Mouse (Mus musculus) cerebellum, adult (tissue): ENCODE measurements around the gene Antxr2.

Source experiments
- ATAC-seq: cut with Nextera tagmentation; 2 replicates; pipeline ENCODE4 v1.9.2; 2017; ENCODE audit warnings: mild to moderate bottlenecking, moderate library complexity, mixed read lengths; ENCODE audit not compliant: insufficient number of reproducible peaks, low FRiP score, low TSS enrichment

The Antxr2 gene

GRCm38 (mm10) chr5:97935140-97936129 lies 95.4 kb downstream of the Antxr2 start:
- ATAC-seq, result no peak; the same call in 1 of the 2 replicates

- no peak for ATAC-seq
Measured at GRCm38 (mm10) chr5:97917654-97918053, 113.2 kb downstream of the Antxr2 start.

DNA sequence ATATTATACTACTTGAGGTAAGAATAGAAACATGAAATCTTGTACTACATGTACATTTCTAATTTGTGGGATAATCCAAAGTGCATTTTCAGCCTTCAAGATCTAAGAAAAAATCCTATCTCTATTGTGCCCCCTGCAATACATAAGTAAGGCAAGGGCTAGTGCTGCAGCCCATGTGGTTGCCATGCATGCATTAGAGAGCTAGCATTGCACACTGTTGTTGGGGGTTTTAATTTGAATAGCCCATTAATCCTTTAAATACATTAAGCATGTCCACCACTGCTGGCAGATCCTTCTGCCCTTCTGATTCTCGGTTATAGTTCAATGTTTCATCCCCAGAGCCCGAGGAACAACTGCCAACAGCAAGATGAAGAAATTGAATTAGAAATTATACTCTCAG lies 116.0 kb downstream of the Antxr2 start:
- ATAC-seq, result no peak

GRCm38 (mm10) chr5:97913901-97914300 lies 116.9 kb downstream of the Antxr2 start:
- ATAC-seq, result no peak

GRCm38 (mm10) chr5:97907482-97907881 lies 123.4 kb downstream of the Antxr2 start:
- ATAC-seq, result no peak

GRCm38 (mm10) chr5:97906537-97907266 lies 124.1 kb downstream of the Antxr2 start:
- no peak for ATAC-seq

GRCm38 (mm10) chr5:97905856-97906255 lies 125.0 kb downstream of the Antxr2 start:
- no peak for ATAC-seq

- ATAC-seq, result no peak
Measured at GRCm38 (mm10) chr5:97901096-97901495, 129.7 kb downstream of the Antxr2 start.

DNA sequence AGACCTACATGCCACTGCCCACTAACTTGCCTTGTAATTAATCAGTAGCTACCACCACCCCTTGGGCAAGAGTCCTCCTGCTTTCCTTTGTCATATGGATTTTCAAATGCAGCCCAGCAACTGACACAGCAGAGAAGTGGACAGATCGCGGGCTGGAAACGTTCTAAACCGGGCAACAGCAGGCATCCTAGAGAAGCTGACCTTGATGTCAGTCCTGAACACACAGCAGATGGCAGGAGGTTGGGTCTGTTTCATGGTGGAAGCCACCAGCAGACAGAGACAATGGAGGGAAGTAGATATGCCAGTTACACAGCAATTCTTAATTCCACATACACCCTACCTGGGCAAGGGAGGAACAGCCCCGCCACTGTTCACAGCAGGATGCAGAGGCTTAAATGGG lies 131.5 kb downstream of the Antxr2 start:
- ATAC-seq, result no peak

DNA sequence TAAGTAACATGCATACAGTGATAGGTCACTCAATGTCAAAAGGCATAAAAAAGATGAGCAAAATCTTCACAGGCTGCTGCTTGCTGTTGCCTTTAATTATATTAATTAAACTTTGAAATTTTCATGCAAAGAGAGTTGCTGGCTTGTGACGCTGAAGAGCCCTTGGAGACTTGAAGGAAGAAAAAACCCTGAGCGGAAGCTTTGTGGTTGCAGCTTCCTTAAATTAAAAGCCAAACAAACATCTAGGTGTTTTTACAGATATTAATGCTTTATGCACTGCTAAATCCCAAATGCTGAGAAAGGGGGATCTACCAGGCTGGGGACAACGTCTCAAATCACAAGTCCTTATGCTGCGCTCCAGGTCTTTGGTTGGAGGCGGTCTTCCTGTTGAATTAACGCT lies 145.4 kb downstream of the Antxr2 start:
- no peak for ATAC-seq

- ATAC-seq, result no peak
Measured at GRCm38 (mm10) chr5:97884110-97884509, 146.7 kb downstream of the Antxr2 start.

- no peak for ATAC-seq
Measured at GRCm38 (mm10) chr5:97881421-97881820, 149.4 kb downstream of the Antxr2 start.

DNA sequence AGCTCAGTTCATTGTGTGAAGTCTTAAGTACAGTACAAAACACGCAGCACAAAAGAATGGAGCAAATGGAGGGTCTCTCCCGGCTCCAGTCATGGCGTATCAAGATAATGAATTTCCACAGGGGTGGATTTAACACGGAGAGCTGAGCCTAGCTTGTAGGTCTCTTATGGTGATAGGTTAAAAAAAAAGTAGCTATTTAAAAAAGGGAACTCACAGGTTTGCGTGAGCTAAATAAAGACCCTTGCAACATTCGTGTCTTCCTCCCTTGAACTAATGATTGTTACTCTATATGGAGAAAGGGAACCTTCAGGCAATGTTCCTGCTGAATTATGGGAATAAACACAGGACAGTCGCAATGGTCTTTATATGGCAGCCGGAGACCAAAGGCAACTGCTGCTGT lies 150.7 kb downstream of the Antxr2 start:
- ATAC-seq, result no peak

DNA sequence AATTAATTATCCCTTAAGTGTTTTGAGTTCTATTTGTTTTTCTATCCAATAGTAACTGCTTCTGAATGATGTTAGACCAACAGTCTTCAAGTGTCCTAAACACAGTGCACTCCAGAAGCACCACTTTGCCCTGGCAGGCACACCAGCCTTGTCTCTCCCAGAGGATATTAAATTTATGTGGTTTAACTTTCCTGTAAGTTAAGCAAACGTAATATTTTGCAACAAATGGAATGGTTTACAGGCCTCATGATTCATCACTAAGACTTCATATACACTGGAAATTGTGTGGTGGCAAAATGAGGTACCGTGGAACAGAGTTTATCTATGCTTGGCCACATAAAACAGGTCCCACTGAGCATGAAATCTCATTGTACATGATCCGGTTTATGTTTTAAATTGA lies 152.0 kb downstream of the Antxr2 start:
- ATAC-seq, result no peak

DNA sequence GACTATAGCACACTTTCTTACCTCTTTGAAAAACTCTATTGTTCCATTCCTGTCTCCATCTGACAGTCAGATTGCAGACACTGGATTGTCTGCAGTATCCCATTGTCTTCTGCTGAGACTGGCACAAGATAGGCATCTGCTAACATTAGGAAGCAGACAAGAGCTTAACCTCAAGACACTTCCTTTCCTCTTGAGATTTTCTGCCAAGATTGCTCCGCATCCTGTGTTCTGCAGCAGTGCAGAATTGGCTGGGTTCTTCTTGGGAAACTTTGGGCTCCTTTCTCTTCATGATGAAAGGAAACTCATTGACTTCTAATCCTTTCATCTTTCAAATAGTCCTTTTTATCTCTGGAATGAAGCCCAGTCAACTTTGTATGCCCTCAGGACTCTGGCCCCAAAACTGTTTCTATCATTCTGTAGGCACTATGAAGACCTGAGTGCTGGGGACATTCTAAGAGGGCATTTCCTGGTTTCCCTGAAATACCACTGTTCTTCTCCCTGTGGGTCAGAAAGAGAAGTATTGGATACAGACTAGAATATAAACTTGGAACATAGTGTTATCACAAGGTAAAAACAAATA lies 152.5 kb downstream of the Antxr2 start:
- ATAC-seq, result no peak

- ATAC-seq, result no peak
Measured at GRCm38 (mm10) chr5:97876895-97877294, 153.9 kb downstream of the Antxr2 start.

DNA sequence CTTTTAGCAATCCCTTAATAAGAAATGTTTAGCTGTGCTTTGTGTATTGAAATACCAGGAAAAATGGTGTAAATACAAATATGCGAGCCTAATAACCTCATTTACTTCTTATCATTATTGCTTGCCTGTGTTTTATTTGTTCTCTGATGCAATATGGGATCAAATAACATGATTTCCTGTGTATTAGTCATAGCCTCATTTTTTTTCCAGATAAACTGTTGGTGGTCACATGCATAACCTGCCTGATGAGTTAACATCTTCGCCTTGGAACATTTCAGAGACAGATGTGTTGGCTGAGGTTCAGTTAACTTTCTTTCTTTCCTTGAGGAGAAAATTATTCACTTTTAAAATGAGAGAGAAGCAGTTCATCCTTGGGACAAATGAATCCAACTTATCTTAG lies 162.9 kb downstream of the Antxr2 start:
- ATAC-seq, result no peak

DNA sequence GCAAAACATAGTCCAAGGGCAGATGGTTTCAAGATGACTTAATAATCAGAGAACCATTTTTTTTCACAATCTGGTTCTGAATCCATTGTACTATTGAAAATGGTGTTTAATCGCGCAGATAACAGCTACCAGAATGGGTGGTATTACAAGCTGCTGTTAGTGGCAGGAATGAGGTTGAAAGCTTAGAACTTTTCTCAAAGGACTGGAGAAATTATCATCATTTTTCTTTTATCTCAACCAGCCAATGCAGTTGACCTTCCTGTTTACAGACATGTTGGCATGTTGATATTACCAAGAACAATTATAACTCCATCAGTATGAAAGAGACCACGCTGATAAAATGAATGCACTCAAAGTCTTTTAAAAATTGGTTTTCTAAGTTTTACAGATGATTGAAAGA lies 163.9 kb downstream of the Antxr2 start:
- ATAC-seq, result no peak

- no peak for ATAC-seq
Measured at GRCm38 (mm10) chr5:97857101-97857500, 173.7 kb downstream of the Antxr2 start.

DNA sequence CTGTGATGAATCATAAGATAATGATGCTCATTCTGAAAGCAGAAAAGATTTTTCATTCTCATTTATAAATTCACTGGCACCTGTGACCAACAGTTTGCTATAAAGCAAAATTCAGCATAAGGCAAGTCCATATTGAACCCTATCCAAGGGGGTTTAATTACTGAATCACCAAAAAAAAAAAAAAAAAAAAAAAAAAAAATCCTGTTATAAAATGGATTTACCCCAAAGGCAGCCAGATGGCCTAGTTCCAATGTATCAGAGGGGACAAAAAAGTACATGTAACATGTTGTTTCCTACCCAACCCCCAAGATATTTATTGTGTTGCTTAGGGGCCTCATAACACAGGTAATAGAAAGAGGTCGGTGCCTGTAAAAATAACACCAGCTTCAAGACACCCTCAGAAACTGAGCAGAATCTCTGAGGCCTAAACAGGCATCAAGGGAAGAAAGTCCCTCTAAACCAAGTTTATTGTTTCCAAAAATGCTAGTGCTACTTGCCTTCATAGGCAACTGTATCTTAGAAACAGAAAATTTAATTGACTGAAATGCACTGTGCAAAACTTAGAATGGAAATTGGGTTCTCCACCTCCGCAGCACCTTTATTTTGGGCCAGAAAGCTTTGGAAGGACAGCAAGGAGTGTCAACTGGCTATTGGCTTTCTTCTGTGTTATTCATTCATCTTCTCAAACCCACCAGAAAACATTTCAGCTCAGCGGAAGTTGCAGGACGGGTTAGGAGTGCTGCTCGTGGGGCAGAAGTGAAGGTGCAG lies 178.7 kb downstream of the Antxr2 start:
- no peak for ATAC-seq
